Mouse (Mus musculus): ENCODE measurements around the gene Apobec2. TPM values are rescaled to one million over a fixed set of nuclear protein-coding genes. Genes with fewer than 3 reads are reported as not detected.

Gene Apobec2
- polyA plus RNA-seq, 1 experiment from 2014 or later: 199 TPM

DNA sequence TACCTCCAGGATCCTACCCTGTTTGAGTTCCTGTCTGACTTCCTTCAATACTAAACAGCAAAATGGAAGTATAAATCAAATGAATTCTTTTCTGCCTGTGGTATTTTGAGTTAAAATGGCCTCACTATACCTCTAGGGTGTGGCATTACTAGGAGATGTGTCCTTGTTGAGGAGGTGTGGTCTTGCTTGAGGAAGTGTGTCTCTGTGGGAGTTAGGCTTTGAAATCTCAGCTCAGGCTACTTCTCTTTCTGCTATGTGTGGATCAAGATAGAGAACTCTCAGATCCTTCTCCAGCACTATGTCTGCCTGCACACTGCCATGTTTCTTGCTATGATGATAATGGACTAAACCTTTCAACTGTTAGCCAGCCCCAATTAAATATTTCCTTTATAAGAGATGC, 53.7 kb downstream of the Apobec2 start:
- Histone ChIP-seq H3K27me3 (replicated peaks) (no peaks in the 10 kb centered on the region), H3K27ac (ENCODE audit: poor library complexity, severe bottlenecking) (no peak overlapping the region), H3K36me3 (no peaks in the 10 kb centered on the region), H3K4me2 (no peak overlapping the region), H3K4me1 (replicated peaks) (no peaks in the 10 kb centered on the region), H3K9me3 (replicated peaks) (no peaks in the 10 kb centered on the region), H3K4me3 (no peak overlapping the region), H3K9ac (no peak overlapping the region)
- ATAC-seq (ENCODE audit: insufficient number of reproducible peaks, low FRiP score): no peak

DNA sequence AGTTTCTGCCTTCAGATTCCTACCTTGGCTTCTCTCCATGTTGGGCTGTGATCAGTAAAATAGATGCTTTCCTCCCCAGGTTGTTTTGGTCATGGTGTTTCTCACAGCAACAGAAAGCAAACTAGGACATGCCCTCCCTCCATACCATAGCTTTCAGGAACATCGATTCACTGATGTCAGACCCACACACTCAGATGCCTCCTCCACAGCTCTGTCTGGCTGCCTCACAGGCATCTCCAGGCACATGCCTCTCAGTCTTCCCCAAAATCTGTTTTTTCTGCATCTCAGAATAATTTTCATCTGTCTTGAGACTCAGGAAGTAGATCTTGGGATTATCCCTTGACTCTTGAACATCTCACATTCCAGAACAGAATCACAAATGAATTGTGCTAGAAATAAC, 56.6 kb downstream of the Apobec2 start:
- no peaks in the 10 kb centered on the region for H3K4me1 ChIP-seq (replicated peaks)
- no peak overlapping the region for H3K4me2 ChIP-seq
- 82% methylated on average over 1 of the region's 1 CpGs for WGBS
- H3K4me3 ChIP-seq: no peak overlapping the region
- no peaks in the 10 kb centered on the region for H3K9me3 ChIP-seq (replicated peaks)
- no peak overlapping the region for H3K27ac ChIP-seq (ENCODE audit: poor library complexity, severe bottlenecking)
- no peak for ATAC-seq (ENCODE audit: insufficient number of reproducible peaks, low FRiP score)
- H3K36me3 ChIP-seq: no peaks in the 10 kb centered on the region
- H3K27me3 ChIP-seq (replicated peaks): no peaks in the 10 kb centered on the region
- H3K9ac ChIP-seq: no peak overlapping the region

DNA sequence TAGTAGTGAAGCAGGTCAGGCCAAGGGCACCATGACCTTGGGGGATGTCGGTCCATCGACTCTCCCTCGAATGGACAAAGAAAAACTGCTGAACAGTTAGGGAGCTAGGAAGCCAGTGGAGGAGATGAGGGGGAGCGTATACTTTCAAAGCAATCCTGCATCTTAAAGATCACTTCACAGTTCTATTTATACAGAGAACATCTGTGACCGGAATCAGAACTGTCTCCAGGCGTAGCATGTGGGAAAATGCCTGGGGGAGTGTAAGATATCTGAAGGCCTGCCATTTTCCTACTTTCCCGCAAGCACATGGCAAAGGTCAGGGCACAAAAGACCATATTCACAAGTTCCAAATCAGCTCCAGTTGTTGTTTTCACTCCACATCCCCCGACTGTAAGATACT, 59.7 kb downstream of the Apobec2 start:
- Histone ChIP-seq H3K27me3 (replicated peaks) (no peaks in the 10 kb centered on the region), H3K36me3 (no peaks in the 10 kb centered on the region), H3K9ac (no peak overlapping the region), H3K4me2 (no peak overlapping the region), H3K4me3 (no peak overlapping the region), H3K4me1 (replicated peaks) (no peaks in the 10 kb centered on the region), H3K27ac (ENCODE audit: poor library complexity, severe bottlenecking) (no peak overlapping the region), H3K9me3 (replicated peaks) (peaks cover 8% of the 10 kb centered on the region; the same call in 1 of the 2 replicates)
- no peak for ATAC-seq (ENCODE audit: insufficient number of reproducible peaks, low FRiP score)
- WGBS: 69% methylated on average over 8 of the region's 8 CpGs

DNA sequence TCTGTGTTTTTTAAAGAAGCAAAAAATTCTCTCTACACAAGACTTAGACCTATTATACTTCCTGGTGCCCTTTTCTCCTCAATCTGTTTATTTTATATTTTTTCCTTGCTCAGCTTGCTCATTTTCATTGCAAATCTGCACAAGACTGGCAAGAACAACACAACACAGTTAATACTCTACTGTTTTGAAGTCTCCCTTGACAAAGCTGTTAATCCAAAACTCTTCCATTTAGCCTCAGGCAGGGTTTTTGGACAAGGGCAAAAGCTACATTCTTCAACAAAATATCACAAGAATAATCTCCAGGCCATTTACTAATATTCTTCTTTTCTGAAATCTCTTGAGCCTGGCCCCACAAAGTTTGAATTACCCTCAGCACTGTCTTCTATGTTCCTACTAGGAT, 61.1 kb downstream of the Apobec2 start:
- H3K4me2 ChIP-seq: no peak overlapping the region
- no peak overlapping the region for H3K4me3 ChIP-seq
- no peak for ATAC-seq (ENCODE audit: insufficient number of reproducible peaks, low FRiP score)
- no peaks in the 10 kb centered on the region for H3K27me3 ChIP-seq (replicated peaks)
- no peak overlapping the region for H3K9ac ChIP-seq
- peaks cover 8% of the 10 kb centered on the region; the same call in 1 of the 2 replicates for H3K9me3 ChIP-seq (replicated peaks)
- no peak overlapping the region for H3K27ac ChIP-seq (ENCODE audit: poor library complexity, severe bottlenecking)
- no peaks in the 10 kb centered on the region for H3K4me1 ChIP-seq (replicated peaks)
- H3K36me3 ChIP-seq: no peaks in the 10 kb centered on the region

Other genes with a start within 250 kb of the Apobec2 start
- 0.08 and 0.22 TPM in 2 replicates for gene Trem1, start 200.2 kb downstream of the Apobec2 start, polyA plus RNA-seq (2016; fragmentation: Nextera tagmentation; extraction: Ambion mirVana)
- gene Trem3, start 185.2 kb downstream of the Apobec2 start, polyA plus RNA-seq (2016; fragmentation: Nextera tagmentation; extraction: Ambion mirVana): not detected in 2 replicates
- gene Treml4, start 168.6 kb downstream of the Apobec2 start, polyA plus RNA-seq (2016; fragmentation: Nextera tagmentation; extraction: Ambion mirVana): 0.39 and 0.74 TPM in 2 replicates
- gene Treml2, start 133.4 kb downstream of the Apobec2 start, polyA plus RNA-seq (2016; fragmentation: Nextera tagmentation; extraction: Ambion mirVana): 0.82 and 0.97 TPM in 2 replicates
- 0.13 and 0.15 TPM in 2 replicates for gene B430306N03Rik, start 116.8 kb downstream of the Apobec2 start, polyA plus RNA-seq (2016; fragmentation: Nextera tagmentation; extraction: Ambion mirVana)
- 1.5 and 1.7 TPM in 2 replicates for gene Trem2, start 86.5 kb downstream of the Apobec2 start, polyA plus RNA-seq (2016; fragmentation: Nextera tagmentation; extraction: Ambion mirVana)
- gene Treml1, start 73.0 kb downstream of the Apobec2 start, polyA plus RNA-seq (2016; fragmentation: Nextera tagmentation; extraction: Ambion mirVana): 4.3 and 6.1 TPM in 2 replicates
- gene Nfya, start 23.0 kb downstream of the Apobec2 start, polyA plus RNA-seq (2016; fragmentation: Nextera tagmentation; extraction: Ambion mirVana): 13.7 and 14.0 TPM in 2 replicates
- 43.6 and 45.4 TPM in 2 replicates for gene Oard1, start 22.9 kb downstream of the Apobec2 start, polyA plus RNA-seq (2016; fragmentation: Nextera tagmentation; extraction: Ambion mirVana)
- gene Tspo2, start 18.6 kb upstream of the Apobec2 start, polyA plus RNA-seq (2016; fragmentation: Nextera tagmentation; extraction: Ambion mirVana): 4.5 and 5.7 TPM in 2 replicates
- gene Unc5cl, start 22.0 kb upstream of the Apobec2 start, polyA plus RNA-seq (2016; fragmentation: Nextera tagmentation; extraction: Ambion mirVana): 0.09 and 0.36 TPM in 2 replicates